Mouse (Mus musculus) R1 (cell line): ENCODE data around the gene Pigyl.
A peak's percentile ranks its signal among the peaks of the same experiment; 100 is the strongest.
"Not testable (repeated sequence)": the region's sequence is repeated elsewhere in the genome, so short reads cannot be mapped to it uniquely, and the experiment has no call there.

Experiments
- DNase-seq: peaks from one replicate; pipeline ENCODE4 v3.0.0-alpha.2; 2018; ENCODE audit warnings: low read depth, low spot score

Gene Pigyl

DNA sequence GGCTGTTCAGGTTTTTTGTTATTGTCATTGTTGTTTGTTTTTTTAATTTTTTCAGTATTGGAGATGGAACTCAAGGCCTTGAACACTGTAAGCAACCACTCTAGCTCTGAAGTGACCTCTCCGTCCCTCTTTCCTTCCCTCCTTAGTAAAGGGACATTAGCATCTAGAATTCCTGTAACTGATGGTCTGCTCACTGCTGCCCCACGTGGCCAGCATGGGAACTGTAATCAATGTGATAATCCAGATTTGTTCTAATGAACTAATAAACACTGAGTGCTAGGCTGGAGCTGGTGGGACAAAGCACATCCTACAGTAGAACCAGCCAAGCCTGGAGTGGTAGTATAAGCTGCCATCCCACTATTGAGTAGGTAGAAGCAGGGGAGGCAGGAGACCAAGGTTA, 18.2 kb upstream of the Pigyl start:
- DNase-seq, result no peak

DNA sequence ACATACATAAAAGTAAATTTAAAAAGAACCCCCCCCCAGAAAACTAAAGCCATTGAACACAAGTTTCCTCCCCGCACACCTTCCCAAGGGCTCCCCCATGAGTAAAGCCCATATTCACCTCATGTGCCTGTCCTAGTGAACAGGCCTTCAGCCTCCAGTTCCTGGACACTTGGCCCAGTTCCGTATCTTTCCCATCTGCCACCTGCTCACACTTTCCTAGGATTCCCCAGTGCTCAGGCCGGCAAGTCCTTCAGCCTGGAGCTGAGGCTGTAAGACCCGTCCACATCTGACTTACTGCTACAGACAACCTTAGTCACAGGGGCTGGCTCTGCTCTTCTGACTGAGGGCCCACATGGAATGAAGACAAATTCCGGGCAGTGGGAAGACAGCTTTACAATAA, 16.9 kb upstream of the Pigyl start:
- DNase-seq, result no peak

DNA sequence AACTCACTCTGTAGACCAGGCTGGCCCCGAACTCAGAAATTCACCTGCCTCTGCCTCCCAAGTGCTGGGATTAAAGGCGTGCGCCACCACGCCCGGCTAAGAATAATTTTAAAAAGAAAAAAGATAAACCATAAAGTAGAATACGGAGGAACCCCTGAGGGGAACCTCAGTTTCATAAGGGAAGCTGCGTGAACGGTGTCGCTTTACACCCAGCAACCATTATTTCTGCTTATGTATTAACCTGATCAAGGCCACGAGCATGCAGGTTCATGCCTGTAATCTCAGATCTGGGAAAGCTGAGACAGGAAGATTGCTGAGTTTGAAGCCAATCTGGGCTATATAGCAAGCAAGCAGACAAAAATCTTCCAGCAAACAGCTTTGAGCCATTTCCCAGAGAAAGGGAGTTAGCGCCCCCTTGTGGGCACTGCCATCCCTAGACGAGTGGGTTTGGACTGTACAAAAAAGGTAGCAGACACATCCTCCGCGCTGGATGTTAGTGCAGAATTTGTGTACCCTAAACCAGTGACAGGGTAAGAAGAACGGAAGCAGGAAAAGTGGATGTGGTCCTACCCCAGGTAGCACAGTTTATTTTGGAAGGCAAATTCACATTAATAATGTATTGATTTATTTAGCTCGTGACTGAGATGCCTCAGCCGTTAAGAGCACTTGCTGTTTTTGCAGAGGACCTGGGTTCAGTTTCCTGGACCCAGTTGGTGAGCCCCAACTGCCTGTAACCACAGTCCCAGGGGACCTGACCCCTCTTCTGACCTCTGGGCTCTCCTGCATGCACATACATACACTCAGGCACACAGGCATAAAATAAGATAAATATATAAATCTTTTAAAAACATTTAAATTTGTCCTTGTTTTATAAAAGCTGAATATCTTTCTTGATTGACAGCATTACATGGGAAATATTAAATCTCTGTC, 13.3 kb upstream of the Pigyl start:
- DNase-seq, result peak; percentile 85

DNA sequence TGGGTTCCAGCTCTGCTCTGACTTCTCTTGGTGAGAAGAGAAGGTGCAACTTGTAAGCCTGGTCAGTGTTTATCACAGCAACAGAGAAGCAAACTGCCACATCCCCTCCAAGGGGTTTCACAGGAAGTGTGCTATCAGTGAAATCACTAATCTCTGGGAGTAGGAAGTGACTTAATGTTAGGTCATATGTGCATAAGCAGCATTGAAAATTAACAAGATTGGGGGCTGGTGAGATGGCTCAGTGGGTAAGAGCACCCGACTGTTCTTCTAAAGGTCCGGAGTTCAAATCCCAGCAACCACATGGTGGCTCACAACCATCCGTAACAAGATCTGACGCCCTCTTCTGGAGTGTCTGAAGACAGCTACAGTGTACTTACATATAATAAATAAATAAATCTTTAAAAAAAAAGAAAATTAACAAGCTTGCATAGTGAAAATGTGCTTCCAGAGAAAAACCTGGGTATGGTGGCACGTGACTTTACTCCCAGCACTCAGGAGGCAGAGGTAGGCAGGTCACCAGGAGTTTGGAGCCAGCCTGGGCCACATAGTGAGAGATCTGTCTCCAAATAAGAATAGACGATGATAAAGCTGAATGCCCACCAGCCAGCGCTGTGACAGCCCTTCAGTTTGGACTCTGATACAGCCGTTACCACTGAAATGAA, 12.2 kb upstream of the Pigyl start:
- no peak for DNase-seq

DNA sequence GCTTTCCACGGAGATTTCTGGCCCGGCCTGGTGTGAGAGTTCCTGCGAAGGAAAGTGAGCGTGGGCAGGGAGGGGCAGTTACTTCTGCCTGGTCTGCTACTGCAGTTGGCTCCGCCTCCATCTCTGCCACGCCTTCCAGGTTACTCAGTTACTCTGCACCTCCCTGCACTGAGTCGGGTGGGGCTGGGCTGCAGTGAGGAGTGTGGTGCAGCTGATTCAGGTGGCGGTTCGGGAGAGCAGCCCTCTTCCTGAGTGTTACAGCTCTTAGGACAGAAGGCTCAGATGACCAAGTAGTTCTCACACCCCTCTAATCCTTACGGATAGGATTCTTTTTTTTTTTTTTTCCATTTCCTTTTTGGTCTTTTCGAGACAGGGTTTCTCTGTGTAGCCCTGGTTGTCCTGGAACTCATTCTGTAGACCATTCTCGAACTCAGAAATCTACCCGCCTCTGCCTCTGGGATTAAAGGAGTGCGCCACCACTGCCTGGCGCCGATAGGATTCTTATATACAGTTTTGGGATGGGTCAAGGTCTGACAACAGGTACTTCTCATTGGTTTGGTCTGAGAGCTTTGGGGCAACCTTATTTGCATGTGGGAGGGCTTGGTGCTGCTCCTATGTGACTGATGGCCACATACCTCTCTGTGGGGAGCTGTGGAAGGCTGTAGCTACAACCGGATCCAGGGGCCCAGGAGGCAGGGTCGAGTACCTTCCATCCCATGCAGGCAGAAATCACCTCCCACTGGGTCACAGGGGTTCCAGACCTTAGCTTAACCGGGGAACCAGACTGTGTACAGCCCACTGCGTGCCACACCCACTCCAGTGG, 7.0 kb upstream of the Pigyl start:
- DNase-seq, result peak; percentile 87

DNA sequence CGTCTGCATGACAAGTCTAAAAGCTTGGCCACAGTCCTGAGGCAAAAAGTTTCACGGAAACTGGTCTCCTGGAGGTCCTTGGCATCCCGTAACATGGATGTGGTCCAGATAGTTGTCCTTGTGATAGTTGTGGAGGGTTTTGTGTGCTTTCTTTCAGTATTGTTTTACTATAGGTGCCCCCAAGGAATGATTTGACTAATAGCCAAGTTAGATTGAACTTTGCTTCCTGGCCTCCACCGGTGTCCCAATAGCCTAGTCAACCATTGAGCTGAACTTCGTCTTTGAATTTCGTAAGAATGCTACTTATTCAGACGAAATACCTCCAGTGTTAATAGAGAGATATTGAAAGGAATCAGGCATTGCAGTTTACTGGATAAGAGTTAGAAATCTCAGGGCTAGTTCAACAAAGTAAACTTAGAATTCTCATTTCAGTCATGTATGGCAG, 6.4 kb upstream of the Pigyl start:
- not testable (repeated sequence) for DNase-seq

DNA sequence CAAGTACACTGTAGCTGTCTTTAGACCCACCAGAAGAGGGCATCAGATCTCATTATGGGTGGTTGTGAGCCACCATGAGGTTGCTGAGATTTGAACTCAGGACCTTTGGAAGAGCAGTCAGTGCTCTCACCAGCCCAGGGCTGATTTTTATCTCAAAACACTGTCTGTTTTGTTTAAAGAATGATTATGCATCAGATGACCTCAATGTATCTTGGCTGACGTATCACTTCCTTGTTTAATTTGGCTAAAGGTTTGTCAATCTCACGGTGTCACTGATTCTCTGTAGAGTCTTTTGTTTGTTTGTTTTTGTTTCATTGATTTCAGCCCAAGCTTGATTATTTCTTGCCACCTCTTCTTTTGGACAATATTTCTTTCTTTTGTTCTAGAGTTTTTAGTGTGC, 5.7 kb upstream of the Pigyl start:
- DNase-seq, result no peak

DNA sequence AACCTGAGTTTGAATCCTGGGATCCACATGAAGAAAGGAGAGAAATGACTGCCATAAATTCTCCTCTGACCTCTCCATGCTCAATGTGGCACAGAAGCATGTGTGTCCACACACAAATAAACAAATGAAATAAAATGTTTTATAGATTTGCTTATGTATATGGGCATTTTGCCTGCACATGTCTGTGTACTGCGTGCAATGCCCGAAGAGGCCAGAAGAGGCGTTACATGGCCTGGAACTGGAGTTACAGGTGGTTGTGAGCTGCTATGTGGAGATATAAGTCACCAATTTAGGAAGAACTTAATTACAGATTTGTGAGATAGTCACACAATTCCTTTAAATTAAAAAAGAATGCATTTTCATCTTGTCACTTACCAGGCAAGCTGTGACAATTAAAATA, 2.8 kb upstream of the Pigyl start:
- DNase-seq, result peak; percentile 59

DNA sequence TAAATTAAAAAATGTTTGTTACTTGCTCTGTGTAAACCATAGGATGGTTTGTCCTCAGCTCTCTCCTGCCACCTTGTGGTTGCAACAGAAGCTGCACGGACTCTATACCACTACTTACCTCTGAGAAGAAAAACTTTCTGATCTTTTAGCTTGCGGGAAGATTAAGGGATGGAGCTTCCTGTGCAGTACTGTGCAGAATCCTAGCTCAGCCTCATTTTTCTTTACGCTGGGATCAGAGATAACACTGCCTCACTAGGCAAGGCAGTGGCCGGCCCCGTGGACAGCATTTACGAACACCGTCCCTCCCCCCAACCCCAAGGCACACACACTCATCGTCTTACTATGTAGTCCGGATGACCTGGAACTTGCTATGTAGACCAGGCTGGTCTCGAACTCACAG, 1.0 kb upstream of the Pigyl start:
- DNase-seq, result peak; percentile 86

DNA sequence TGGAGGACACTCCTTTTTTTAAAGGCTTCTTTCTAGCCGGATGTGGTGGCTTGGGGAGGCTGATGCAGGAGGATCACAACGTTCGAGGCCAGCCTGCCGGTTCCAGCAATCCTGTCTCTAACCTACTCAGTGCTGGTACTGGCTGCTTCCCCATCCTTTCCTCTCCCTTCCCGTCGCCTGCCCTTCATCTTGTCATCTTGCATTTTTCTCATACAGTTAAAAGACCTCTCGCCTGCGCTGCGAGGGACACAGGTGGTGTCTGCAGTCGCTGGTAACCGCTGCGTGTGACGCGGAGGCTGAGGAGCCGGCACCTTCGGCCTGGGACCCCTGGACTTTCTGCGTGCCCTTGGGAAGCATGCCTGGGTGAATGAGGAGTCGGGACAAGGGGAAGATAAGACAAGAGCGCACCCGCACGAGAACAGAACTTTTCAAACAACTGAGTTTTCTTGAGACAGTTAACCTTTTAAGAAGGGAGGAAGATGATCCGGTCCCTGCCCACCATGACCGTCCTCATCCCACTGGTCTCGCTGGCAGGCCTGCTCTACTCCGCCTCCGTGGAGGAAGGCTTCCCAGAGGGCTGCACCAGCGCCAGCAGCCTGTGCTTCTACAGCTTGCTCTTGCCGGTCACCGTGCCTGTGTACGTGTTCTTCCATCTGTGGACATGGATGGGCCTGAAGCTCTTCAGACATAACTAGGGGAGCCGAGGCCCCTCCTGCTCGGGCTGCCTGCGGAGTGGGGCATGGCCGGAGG, 1.0 kb downstream of the Pigyl start:
- DNase-seq, result no peak

DNA sequence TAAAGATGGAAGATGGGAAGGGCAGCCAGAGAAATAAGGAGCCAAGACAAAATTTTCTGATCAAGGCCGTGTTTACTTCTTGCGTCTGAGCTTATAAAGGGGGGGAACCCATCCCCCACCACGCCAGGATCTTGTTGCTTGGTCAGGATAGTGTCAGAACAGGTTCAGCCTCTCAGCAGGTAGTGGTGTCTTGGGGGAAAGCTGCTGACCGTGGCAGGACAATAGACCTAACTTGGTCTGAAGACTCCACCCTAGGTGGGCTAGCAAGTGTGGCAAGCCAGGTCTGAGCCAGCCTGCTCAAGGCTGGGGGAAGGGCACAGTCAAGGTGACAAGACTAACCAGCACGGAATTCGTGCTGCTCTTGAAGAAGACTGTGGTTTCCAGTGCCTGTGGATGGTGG, 4.7 kb downstream of the Pigyl start:
- DNase-seq, result peak; percentile 82

DNA sequence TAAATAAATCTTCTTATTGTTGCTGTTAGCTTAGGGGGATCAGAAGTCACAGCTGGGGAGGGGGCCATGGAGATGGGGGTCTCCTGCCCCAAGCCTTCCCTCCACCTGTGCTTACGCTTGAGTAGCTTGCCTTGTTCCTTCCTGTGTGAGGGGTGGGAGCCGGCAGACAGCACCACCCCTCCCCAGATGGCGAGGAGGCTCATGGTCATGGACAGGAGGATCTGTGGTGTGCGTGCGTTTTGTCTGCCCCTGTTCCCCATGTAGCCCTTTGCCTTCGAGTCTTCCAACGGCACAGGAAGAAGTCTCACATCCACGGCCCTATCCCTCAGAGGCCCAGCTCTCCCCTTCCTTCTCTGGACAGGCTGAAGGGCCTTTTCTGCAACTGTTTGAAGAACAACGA, 5.7 kb downstream of the Pigyl start:
- DNase-seq, result peak; percentile 36

DNA sequence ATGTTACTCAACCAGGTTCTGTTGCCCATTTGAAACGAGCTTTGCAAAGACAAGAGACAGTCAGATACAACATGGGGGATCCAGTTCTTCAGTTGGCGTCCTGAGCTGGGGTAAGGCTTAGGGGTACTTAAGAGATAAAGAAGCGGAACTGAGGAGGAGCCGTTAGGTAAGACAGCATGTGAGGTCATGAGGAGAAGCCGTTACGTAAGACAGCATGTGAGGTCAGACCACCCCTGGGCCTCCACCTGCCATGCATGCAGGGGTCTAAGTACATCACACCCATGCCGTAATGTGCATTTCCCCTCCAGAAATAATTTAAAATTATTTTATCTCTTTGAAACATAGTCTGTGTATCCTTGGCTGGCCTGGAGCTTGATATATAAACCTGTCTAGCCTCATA, 6.3 kb downstream of the Pigyl start:
- DNase-seq, result no peak

DNA sequence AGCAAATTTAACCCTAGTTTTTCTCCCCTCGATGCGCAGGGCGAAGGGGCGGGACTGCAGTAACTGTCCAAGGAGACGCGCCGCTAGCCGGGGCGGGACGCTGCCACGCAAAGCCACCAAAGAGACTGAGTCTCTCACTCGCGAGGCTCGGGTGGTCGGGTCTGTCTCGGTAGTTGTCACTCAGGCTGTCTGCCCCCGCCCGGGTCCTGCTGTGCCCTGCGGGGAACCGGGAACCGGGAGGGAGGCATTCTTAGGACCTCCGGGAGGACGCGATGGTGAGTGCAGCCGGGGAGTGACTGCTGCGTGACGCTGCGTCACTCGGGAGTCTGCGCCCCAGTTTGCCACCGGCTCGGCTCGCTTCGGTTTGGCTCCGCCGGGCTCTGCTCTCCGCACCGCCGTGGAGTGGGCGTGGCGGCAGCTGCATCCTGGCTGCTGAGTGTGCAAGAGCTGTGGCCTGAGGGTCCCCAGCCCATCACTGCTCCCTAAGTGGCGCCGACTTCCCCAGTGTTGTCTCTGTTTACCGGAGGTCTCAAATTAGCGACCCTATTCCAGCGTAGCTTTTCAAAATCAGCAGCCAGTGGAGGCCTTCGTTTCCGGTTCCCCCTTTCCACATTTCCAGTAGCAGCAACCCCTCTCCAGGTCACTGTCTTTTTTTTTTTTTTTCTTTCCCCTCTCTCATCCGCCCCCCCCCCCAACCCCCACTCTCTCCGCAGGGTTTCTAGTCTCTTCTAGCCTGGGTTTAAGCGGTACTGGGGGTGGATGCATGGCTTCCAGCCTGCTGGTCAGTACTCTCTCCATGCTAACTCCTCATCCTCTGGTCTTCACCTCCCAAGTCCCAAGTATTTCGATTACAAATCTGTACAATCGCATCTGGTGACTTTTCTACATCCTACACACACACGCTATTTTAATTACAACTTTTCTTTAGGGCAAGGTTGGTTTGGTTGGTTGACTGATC, 8.3 kb downstream of the Pigyl start:
- DNase-seq, result peak; percentile 68

DNA sequence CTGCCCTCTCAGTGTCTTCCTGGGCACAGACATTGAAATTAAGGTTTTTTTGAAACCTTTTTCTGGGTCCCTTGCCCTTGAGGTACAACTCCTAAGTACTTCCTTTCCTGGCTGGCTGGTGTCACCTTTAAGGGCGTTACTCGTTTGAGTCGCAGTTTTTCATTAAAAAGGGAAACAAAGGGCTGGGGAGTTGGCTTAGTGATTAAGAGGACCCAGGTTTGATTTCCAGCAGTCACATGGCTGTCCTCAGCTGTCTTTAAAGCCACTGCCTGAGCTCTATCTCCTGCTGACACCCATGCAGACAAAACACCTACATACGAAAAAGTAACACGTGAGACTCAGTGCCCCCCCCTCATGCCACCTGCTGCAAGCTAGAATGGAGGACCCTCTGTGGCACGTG, 9.3 kb downstream of the Pigyl start:
- peak; percentile 56 for DNase-seq

DNA sequence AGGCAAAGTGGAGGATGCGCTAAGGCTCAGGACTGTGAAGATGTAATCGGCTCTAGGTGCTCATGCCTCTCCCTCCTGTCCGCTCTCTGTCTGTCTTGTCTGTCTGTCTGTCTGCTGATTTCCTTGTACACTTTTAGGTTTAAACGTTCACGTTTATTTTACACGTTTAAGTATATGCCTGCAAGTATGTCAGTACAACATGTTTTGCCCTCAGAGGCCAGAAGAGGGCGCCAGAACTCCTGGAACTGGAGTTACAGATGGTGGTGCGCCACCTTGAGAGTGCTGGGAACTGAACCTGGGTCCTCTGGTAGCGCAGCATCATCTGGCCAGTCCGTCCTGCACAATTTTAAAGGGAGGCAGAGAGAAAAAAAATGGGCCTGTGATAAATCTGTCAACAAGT, 10.0 kb downstream of the Pigyl start:
- DNase-seq, result peak; percentile 63

DNA sequence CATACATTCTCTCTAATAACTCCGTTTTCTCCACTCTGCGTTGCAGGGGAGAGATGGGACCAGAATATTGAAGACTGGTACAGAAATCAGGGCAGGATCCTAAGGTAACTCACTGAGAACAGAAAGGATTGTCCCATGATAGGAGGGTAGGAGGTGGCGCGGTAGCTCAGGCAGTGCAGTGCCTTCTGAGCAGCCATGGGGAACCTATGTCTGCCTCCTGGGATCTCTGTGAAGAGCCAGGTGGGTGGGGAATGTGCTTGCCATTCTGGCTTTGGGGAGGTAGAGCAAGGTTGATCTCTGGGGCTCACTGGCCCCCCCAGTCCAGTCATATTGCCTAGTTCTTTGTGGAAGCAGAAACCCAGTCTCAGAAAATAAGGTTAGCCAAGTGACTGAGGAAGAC, 11.1 kb downstream of the Pigyl start:
- DNase-seq, result no peak

DNA sequence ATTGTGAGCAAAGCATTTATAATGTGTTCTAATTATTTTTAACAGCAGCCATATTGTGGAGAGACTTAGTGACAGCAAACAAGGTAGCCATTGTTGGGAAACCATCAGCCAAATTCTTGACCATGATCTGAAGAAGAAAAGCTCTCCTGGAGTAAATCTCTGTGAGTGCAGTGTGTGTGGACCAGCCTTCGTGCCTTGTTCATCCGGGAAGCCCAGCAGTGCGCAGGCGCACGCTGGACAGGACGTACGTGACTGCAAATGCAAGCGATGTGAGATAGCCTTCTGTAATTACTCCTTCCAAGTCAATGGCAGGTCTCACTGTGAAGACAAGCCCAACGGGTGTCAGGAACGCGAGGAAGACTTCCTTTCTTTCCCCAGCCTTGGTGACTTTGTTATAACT, 12.7 kb downstream of the Pigyl start:
- DNase-seq, result no peak

DNA sequence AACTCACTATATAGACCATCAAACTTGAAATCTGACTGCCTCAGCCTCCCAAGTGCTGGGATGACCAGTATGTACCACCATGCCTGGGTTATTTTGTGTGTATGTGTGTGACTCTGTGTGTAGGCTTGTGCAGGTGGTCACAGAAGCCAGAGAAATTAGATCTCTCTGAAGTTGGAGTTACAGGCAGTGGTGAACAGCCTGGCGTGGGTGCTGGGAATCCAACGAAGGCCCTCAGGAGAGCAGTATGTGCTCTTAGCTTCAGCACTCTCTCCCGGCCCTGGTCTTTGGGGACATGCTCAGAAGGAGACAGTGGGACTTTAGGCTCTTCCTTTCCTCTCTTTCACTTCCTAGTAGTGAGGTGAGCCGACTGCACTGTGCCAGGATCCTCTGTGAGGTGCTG, 15.7 kb downstream of the Pigyl start:
- DNase-seq, result no peak

DNA sequence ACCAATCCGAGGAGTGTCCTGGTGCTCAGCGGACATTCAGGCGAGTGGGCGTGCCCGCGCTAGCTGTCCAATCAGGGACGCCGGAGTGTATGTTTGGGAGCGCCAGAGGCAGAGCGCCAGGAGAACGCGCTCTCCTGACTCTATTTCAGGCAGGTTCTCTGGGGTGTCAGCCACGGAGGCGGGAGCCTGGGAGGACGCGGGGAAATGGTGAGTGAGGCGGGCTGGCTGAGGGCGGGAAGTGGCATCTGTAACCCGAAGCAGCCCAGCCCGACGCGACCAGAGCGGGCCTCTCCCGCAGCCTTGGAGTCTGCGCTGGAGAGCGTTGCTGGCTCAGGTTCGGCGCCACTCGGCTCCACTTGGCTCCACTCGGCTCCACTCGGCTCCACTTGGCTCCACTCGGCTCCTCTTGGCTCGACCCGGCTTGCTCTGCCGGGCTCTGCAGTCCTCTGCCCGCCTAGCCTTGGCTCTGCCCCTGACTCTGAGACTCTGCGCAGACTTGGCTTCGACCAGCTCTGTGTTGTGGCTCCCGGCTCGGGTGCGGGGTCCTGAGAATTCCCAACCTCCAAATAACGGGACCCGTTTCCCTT, 31.5 kb downstream of the Pigyl start, which contains the start of gene Zfp872:
Gene Zfp872, plus strand, starts transcription at position 66 of the 587 bp plus-strand sequence.
- peak; percentile 83 for DNase-seq
